Mouse (Mus musculus): ENCODE measurements around the gene Dennd1c. TPM values are rescaled to one million over a fixed set of nuclear protein-coding genes. Genes with fewer than 3 reads are reported as not detected.

The Dennd1c gene
- 5.0 and 6.5 TPM in 2 replicates for polyA plus RNA-seq (2012; rRNA removed)

GRCm38 (mm10) chr17:57078336-57078735 lies at the start of gene Dennd1c:
Gene Dennd1c, minus strand, starts transcription at chr17:57078514.

GRCm38 (mm10) chr17:57105181-57106034 lies 27.1 kb upstream of the Dennd1c start, which contains the start of gene Tnfsf9:
Gene Tnfsf9, plus strand, starts transcription at chr17:57105325.

GRCm38 (mm10) chr17:57087049-57087832 lies 8.9 kb upstream of the Dennd1c start, which contains the start of gene Tubb4a:
Gene Tubb4a, minus strand, starts transcription at chr17:57087782.

GRCm38 (mm10) chr17:57059486-57059977 lies 18.8 kb downstream of the Dennd1c start, which contains the start of gene Slc25a23:
Gene Slc25a23, minus strand, starts transcription at chr17:57059863.

GRCm38 (mm10) chr17:57058891-57059485 lies 19.3 kb downstream of the Dennd1c start, which contains the start of gene Crb3:
Gene Crb3, plus strand, starts transcription at chr17:57059105.

GRCm38 (mm10) chr17:57041554-57041953 lies 36.8 kb downstream of the Dennd1c start, which contains the start of gene Slc25a41:
Gene Slc25a41, minus strand, starts transcription at chr17:57041654.

GRCm38 (mm10) chr17:57030931-57031660 lies 47.2 kb downstream of the Dennd1c start, which contains the start of gene Khsrp:
Gene Khsrp, minus strand, starts transcription at chr17:57031522.

Other genes starting within 250 kb of the Dennd1c start
- 26.0 and 26.5 TPM in 2 replicates for gene Rfx2, start 247.5 kb downstream of the Dennd1c start, polyA plus RNA-seq (2012; rRNA removed)
- 0.05 TPM in 1 of 2 replicates, not detected in the other for gene Acsbg2, start 204.1 kb downstream of the Dennd1c start, polyA plus RNA-seq (2012; rRNA removed)
- gene 1700061G19Rik, start 203.0 kb downstream of the Dennd1c start, polyA plus RNA-seq (2012; rRNA removed) = 0.16 and 0.37 TPM in 2 replicates
- gene Mllt1, start 143.1 kb downstream of the Dennd1c start, polyA plus RNA-seq (2012; rRNA removed) = 94.1 and 98.4 TPM in 2 replicates
- 0.14 TPM in 2 replicates for gene Acer1, start 96.4 kb downstream of the Dennd1c start, polyA plus RNA-seq (2012; rRNA removed)
- 290 and 341 TPM in 2 replicates for gene Clpp, start 88.2 kb downstream of the Dennd1c start, polyA plus RNA-seq (2012; rRNA removed)
- gene Alkbh7, start 81.2 kb downstream of the Dennd1c start, polyA plus RNA-seq (2012; rRNA removed) = 86.7 and 97.3 TPM in 2 replicates
- 1.3 and 1.6 TPM in 2 replicates for gene Pspn, start 78.5 kb downstream of the Dennd1c start, polyA plus RNA-seq (2012; rRNA removed)
- gene Gtf2f1, start 67.2 kb downstream of the Dennd1c start, polyA plus RNA-seq (2012; rRNA removed) = 34.5 and 38.2 TPM in 2 replicates
- not detected in 2 replicates for gene Gm17949, start 67.0 kb downstream of the Dennd1c start, polyA plus RNA-seq (2012; rRNA removed)
- 142 and 166 TPM in 2 replicates for gene Khsrp, start 47.0 kb downstream of the Dennd1c start, polyA plus RNA-seq (2012; rRNA removed)
- gene Slc25a41, start 36.9 kb downstream of the Dennd1c start, polyA plus RNA-seq (2012; rRNA removed) = 0.12 and 0.25 TPM in 2 replicates
- gene Crb3, start 19.4 kb downstream of the Dennd1c start, polyA plus RNA-seq (2012; rRNA removed) = 24.0 and 26.3 TPM in 2 replicates
- gene Slc25a23, start 18.7 kb downstream of the Dennd1c start, polyA plus RNA-seq (2012; rRNA removed) = 60.7 and 77.3 TPM in 2 replicates
- 6.7 and 6.9 TPM in 2 replicates for gene Tubb4a, start 9.3 kb upstream of the Dennd1c start, polyA plus RNA-seq (2012; rRNA removed)
- 4.4 and 5.3 TPM in 2 replicates for gene Tnfsf9, start 26.8 kb upstream of the Dennd1c start, polyA plus RNA-seq (2012; rRNA removed)
- gene Cd70, start 71.3 kb upstream of the Dennd1c start, polyA plus RNA-seq (2012; rRNA removed) = 0.18 and 0.34 TPM in 2 replicates
- gene Tnfsf14, start 115.7 kb upstream of the Dennd1c start, polyA plus RNA-seq (2012; rRNA removed) = 0.52 and 0.68 TPM in 2 replicates
- 197 and 243 TPM in 2 replicates for gene C3, start 149.6 kb upstream of the Dennd1c start, polyA plus RNA-seq (2012; rRNA removed)
- 78.1 and 78.3 TPM in 2 replicates for gene Gpr108, start 169.9 kb upstream of the Dennd1c start, polyA plus RNA-seq (2012; rRNA removed)
- gene Trip10, start 170.9 kb upstream of the Dennd1c start, polyA plus RNA-seq (2012; rRNA removed) = 33.5 and 37.3 TPM in 2 replicates
- gene Vav1, start 200.6 kb upstream of the Dennd1c start, polyA plus RNA-seq (2012; rRNA removed) = 3.4 and 3.8 TPM in 2 replicates

Data from ovary, adult 2 months (tissue).